Mouse (Mus musculus) erythroblast, embryonic 14.5 days (primary cell): Measurements from ENCODE around the gene Dgkh. TPM values are rescaled to one million over a fixed set of nuclear protein-coding genes. Genes with fewer than 3 reads are reported as not detected.
"Not testable (repeated sequence)": the region's sequence is repeated elsewhere in the genome, so short reads cannot be mapped to it uniquely, and the experiment has no call there.

Experiments used
- H3K27me3 ChIP-seq: 2 replicates; pipeline ENCODE4 v1.6.1; 2012; ENCODE audit warnings: inconsistent platforms; ENCODE audit not compliant: control insufficient read depth
- H3K36me3 ChIP-seq: 2 replicates; pipeline ENCODE4 v1.6.1; 2012; ENCODE audit warnings: mild to moderate bottlenecking, inconsistent platforms; ENCODE audit not compliant: control insufficient read depth
- H3K4me1 ChIP-seq: 2 replicates; pipeline ENCODE4 v1.6.1; 2012; ENCODE audit warnings: inconsistent platforms; ENCODE audit not compliant: control insufficient read depth
- H3K4me3 ChIP-seq: replicated peaks from 2 replicates; pipeline ENCODE3; 2012; ENCODE audit warnings: moderate library complexity, mild to moderate bottlenecking, inconsistent platforms
- H3K9me3 ChIP-seq: 2 replicates; pipeline ENCODE4 v1.6.1; 2012; ENCODE audit warnings: low read length, inconsistent platforms, mixed read lengths; ENCODE audit not compliant: control insufficient read depth
- GATA1 ChIP-seq: IDR thresholded peaks from 2 replicates; pipeline ENCODE4 v1.6.1; 2012; ENCODE audit warnings: low read length, inconsistent platforms, mixed read lengths
- TAL1 ChIP-seq: IDR thresholded peaks from 3 replicates; pipeline ENCODE4 v1.6.1; 2012; ENCODE audit warnings: low read length, inconsistent platforms, mixed read lengths
- polyA plus RNA-seq: library from polyadenylated mRNA; stranded (reverse); fragments of >175 nt; gene quantifications from 2 replicates; pipeline ENCODE4 v1.2.3, GENCODE M21; 2012

The Dgkh gene
- polyA plus RNA-seq, 1 experiment, result not detected

- Histone ChIP-seq H3K27me3 (peaks cover 35% of the 10 kb centered on the region), H3K36me3 (no peaks in the 10 kb centered on the region), H3K9me3 (no peaks in the 10 kb centered on the region), H3K4me1 (peaks cover 15% of the 10 kb centered on the region), H3K4me3 (peak overlapping the region; percentile 61)
- no peak for TF ChIP-seq TAL1
- TF ChIP-seq GATA1, result no peak; the same call in 1 of the 2 replicates
Measured at GRCm38 (mm10) chr14:78724414-78725306, 7.9 kb downstream of the Dgkh start.

GRCm38 (mm10) chr14:78723655-78724054 is 8.9 kb downstream of the Dgkh start:
- not testable (repeated sequence) for H3K4me3 ChIP-seq, H3K9me3 ChIP-seq, H3K36me3 ChIP-seq
- H3K4me1 ChIP-seq, result peaks cover 15% of the 10 kb centered on the region
- H3K27me3 ChIP-seq, result peaks cover 28% of the 10 kb centered on the region

DNA sequence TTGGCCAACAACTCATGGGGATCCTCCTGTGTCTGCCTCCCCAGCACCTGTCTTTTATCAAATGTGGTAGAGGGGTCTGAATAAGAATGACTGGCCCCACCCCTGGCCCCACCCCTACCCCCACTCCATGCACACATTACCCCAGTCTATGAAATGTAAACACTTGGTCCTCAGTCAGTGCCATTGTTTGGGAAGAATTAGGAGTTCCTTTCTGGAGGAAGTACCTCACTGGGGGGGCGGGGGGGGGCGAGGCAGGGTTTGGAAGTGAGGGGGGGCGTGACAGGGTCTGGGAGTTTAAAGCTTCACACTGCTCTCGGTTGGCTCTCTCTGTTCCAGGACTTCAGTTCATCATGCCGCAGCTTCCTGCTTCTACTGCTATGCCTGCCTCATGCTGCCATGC is 10.5 kb downstream of the Dgkh start:
- H3K4me3 ChIP-seq, result no peak overlapping the region
- H3K36me3 ChIP-seq, result no peaks in the 10 kb centered on the region
- no peaks in the 10 kb centered on the region for H3K9me3 ChIP-seq
- TF ChIP-seq TAL1 (no peak), GATA1 (no peak)
- peaks cover 25% of the 10 kb centered on the region for H3K27me3 ChIP-seq
- H3K4me1 ChIP-seq, result peaks cover 15% of the 10 kb centered on the region

DNA sequence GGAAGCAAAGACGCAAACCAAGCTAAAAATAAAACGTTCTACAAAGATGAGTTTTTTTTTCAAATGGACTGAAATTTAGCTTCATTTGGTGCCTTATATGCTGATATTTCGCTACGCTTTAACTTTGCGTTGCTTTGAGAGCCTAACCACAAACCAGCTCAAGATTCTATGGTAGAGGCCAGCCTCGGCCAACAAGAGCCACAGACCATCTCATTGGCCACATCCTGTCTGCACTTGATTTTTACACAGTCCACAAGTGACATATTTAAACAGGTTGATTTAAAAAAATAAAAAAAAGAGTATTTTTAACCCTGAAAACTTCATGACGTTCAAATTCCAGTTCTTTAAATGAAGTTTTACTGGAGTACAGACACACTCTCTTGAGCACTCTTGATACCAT is 16.5 kb downstream of the Dgkh start:
- no peak for TF ChIP-seq TAL1
- no peak for TF ChIP-seq GATA1
- H3K36me3 ChIP-seq, result no peaks in the 10 kb centered on the region
- no peak overlapping the region for H3K4me3 ChIP-seq
- no peaks in the 10 kb centered on the region for H3K4me1 ChIP-seq
- no peaks in the 10 kb centered on the region for H3K9me3 ChIP-seq
- no peaks in the 10 kb centered on the region for H3K27me3 ChIP-seq

DNA sequence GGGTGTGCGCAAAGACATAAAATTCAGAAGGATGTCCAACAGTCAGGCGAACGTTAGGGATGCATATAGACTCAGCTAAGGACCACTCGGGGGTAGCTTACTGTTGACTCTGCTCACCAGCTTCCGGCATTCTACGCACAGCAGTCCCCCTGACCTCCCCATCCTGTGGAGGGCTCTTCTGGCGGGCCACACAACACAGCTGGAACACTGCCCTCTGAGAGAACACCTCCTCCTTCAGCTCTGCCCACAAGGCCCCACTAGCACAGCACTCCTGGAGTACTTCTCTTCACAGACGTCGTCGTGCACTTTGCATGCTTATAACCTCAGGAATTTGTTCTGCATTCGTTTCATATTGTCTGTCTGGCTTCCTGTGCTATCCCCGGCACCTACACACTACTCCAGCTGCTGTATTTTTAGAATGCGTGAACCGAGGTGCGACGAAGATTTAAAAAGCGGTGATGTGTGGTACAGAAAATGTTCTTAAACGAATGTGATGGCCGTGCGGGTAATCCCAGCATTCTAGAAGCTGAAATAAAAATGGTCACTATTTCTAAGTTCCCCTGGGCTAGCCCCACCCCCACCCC is 19.9 kb downstream of the Dgkh start:
- Histone ChIP-seq H3K4me3 (no peak overlapping the region), H3K4me1 (no peaks in the 10 kb centered on the region), H3K36me3 (no peaks in the 10 kb centered on the region), H3K9me3 (no peaks in the 10 kb centered on the region), H3K27me3 (no peaks in the 10 kb centered on the region)
- TF ChIP-seq GATA1 (no peak), TAL1 (no peak)

DNA sequence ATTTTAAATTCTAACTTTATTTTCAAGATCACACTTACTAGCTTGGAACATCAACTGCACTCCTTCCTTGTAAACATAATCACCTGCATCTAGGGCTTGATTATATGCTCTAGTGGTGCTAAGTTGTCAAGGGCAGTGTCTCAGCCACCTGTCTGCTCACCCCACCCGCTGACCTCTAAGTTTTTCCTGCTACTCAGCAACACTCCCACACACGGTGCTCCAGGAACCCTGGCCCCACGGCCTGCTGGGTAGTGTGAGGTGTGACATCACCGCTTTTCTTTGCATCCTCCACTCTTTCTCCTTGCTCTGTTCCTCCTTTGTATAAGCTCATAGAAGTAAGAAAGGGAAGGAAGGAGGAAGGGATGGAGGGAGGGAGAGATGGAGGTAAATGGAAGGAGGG is 21.9 kb downstream of the Dgkh start:
- Histone ChIP-seq H3K27me3 (no peaks in the 10 kb centered on the region), H3K36me3 (no peaks in the 10 kb centered on the region), H3K4me3 (no peak overlapping the region), H3K9me3 (no peaks in the 10 kb centered on the region), H3K4me1 (no peaks in the 10 kb centered on the region)
- TF ChIP-seq TAL1, result no peak
- TF ChIP-seq GATA1, result no peak

DNA sequence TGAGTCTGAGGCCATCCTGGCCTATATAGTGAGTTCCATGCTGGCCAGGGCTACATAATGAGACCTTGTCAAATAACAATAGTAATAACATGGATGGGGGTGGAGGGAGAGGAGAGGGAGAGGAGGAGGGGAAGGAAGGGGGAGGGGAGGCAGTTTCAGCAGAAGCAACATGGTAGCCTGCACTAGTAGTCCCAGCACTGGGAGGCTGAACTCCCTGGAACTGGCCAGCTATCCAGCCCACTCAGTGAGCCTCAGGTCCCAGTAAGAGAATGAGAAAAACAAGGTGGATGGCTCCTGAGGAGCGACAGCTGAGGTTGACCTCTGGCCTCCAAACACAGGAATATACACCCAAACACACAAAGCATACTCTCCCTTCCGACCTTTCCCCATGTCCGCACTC is 27.0 kb downstream of the Dgkh start:
- H3K4me1 ChIP-seq, result no peaks in the 10 kb centered on the region
- H3K36me3 ChIP-seq, result no peaks in the 10 kb centered on the region
- no peaks in the 10 kb centered on the region for H3K9me3 ChIP-seq
- TF ChIP-seq TAL1 (no peak), GATA1 (no peak)
- H3K4me3 ChIP-seq, result no peak overlapping the region
- H3K27me3 ChIP-seq, result no peaks in the 10 kb centered on the region

DNA sequence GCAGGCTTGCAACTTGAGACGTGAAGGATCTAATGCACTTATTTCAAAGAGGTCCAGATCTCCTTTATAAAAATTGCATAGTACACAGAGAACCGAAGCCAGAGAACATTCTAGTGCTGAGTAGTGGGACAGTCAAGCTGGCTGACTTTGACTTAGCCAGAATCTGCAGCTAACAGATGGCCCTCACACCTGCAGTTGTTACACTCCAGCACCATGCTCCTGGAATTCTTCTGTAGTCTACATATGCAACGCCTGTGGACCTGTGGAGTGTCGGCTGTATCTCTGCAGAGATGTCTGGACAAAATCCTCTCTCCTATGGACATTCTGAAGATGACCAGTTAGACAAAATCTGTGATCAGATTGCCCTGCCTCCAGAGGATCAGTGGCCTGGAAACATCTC is 28.6 kb downstream of the Dgkh start:
- no peak for TF ChIP-seq TAL1
- TF ChIP-seq GATA1, result no peak
- Histone ChIP-seq H3K4me1 (no peaks in the 10 kb centered on the region), H3K9me3 (no peaks in the 10 kb centered on the region), H3K27me3 (no peaks in the 10 kb centered on the region), H3K36me3 (no peaks in the 10 kb centered on the region), H3K4me3 (no peak overlapping the region)

DNA sequence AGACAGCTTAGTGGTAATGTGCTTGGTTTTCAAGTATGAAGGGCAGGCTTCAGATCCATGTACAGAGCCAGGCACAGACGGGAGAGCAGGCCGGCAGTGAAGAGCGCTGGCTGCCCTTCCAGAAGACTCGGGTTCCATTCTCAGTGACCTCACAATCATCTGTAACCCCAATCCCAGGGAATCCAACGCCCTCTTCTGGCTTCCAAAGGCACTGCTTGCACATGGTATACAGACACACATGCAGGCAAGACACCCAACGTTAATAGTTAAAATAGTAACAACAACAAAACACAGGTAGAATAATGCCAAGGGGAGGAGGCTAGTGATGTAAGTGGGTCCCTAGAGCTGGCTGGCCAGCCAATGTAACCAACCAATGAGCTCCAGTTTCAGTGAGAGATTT is 29.2 kb downstream of the Dgkh start:
- H3K9me3 ChIP-seq, result 0 out of 2 replicates have a peak, but pooled peaks cover under 1% of the 10 kb centered on the region
- H3K4me3 ChIP-seq, result no peak overlapping the region
- H3K27me3 ChIP-seq, result no peaks in the 10 kb centered on the region
- no peak for TF ChIP-seq TAL1
- TF ChIP-seq GATA1, result no peak
- no peaks in the 10 kb centered on the region for H3K36me3 ChIP-seq
- H3K4me1 ChIP-seq, result no peaks in the 10 kb centered on the region
